Comparison of ENCODE assay signal across 29 mouse cellular contexts in the genomic region with DNA sequence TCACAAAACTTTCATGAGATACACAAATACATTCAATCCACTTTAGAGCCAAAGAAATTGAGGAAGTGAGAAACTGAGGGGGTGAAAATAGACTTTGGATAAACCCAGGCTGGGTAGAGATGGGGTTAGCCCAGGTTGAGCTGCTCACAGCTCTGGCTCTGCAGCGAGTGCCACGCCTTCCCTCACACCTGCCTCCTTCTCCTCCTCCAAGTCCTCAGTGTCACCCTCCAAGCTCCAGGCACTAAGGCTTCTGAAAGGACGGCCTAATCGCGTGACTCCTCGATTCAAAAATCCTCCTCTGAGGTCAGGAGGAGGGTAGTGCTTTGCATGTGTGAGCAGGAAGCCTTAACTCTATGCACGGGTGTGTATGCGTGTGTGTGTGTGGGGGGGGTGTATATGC.
"Had no signal": no experiment of that assay in that cellular context is flagged by ENCODE, and none has a peak within 500 bp of the region (broad histone marks: within the 10 kb centered on the region; RNA-seq: fewer than 3 reads in every experiment).

No protein-coding gene starts in this region.

- H3K9ac ChIP-seq: limb, embryonic 12.5 days; limb, embryonic 13.5 days; limb, embryonic 15.5 days; liver, embryonic 12.5 days; liver, embryonic 13.5 days; liver, embryonic 14.5 days; liver, embryonic 15.5 days; liver, postnatal 0 days; lung, embryonic 14.5 days; lung, embryonic 15.5 days; midbrain, embryonic 12.5 days; midbrain, embryonic 13.5 days; midbrain, embryonic 15.5 days had no signal

- H3K27me3 ChIP-seq: limb, embryonic 12.5 days; limb, embryonic 13.5 days; limb, embryonic 15.5 days; liver, embryonic 12.5 days; liver, embryonic 13.5 days; liver, embryonic 15.5 days; lung, embryonic 15.5 days; midbrain, embryonic 12.5 days; midbrain, embryonic 13.5 days; midbrain, embryonic 15.5 days had no signal

- H3K9me3 ChIP-seq: limb, embryonic 10.5 days; limb, embryonic 12.5 days; limb, embryonic 13.5 days; limb, embryonic 15.5 days; liver, embryonic 12.5 days; liver, embryonic 13.5 days; liver, embryonic 15.5 days; lung, embryonic 15.5 days; midbrain, embryonic 10.5 days; midbrain, embryonic 13.5 days; midbrain, embryonic 15.5 days had no signal

- H3K4me1 ChIP-seq: limb, embryonic 10.5 days; limb, embryonic 12.5 days; limb, embryonic 13.5 days; limb, embryonic 15.5 days; liver, embryonic 12.5 days; liver, embryonic 13.5 days; liver, embryonic 15.5 days had no signal

- DNase-seq: left cerebral cortex, postnatal 4 days; liver; liver, embryonic 13.5 days; liver, postnatal 0 days; lung, adult 18-20 months; lung, adult 2 months; lung, embryonic 14.5 days; lung, postnatal 10 days; lung, postnatal 14 days; lung, postnatal 36 days; lung, postnatal 4 days; midbrain, embryonic 14.5 days had no signal

- H3K4me2 ChIP-seq: limb, embryonic 12.5 days; limb, embryonic 13.5 days; limb, embryonic 15.5 days; liver, embryonic 11.5 days; liver, embryonic 12.5 days; liver, embryonic 13.5 days; liver, embryonic 15.5 days; lung, embryonic 14.5 days; lung, embryonic 15.5 days; midbrain, embryonic 11.5 days; midbrain, embryonic 12.5 days; midbrain, embryonic 13.5 days; midbrain, embryonic 15.5 days had no signal

- H3K36me3 ChIP-seq: limb, embryonic 10.5 days; limb, embryonic 12.5 days; limb, embryonic 13.5 days; limb, embryonic 15.5 days; liver, embryonic 12.5 days; liver, embryonic 13.5 days; liver, embryonic 15.5 days; lung, embryonic 15.5 days; midbrain, embryonic 10.5 days; midbrain, embryonic 12.5 days; midbrain, embryonic 13.5 days; midbrain, embryonic 15.5 days had no signal

- H3K4me3 ChIP-seq: limb, embryonic 10.5 days; limb, embryonic 12.5 days; limb, embryonic 13.5 days; limb, embryonic 15.5 days; liver, embryonic 12.5 days; liver, embryonic 13.5 days; liver, embryonic 15.5 days; lung, embryonic 15.5 days; megakaryocyte, embryonic 14.5 days; midbrain, embryonic 10.5 days; midbrain, embryonic 12.5 days; midbrain, embryonic 13.5 days; midbrain, embryonic 15.5 days; myocyte had no signal

- H3K27ac ChIP-seq: limb, embryonic 10.5 days; limb, embryonic 12.5 days; limb, embryonic 13.5 days; limb, embryonic 15.5 days; liver, embryonic 12.5 days; liver, embryonic 13.5 days; liver, embryonic 14.5 days; liver, embryonic 15.5 days; lung, embryonic 15.5 days; macrophage; midbrain, embryonic 10.5 days; midbrain, embryonic 12.5 days; midbrain, embryonic 13.5 days; midbrain, embryonic 15.5 days had no signal
